Mouse (Mus musculus) adipocyte (in vitro differentiated cells): ENCODE measurements around the gene Sec14l3.
"Not testable (repeated sequence)": the region's sequence is repeated elsewhere in the genome, so short reads cannot be mapped to it uniquely, and the experiment has no call there.

Source experiments
- DNase-seq: peaks from one replicate; pipeline ENCODE4 v3.0.0-alpha.2; 2016; ENCODE audit warnings: low spot score

Sec14l3 gene

GRCm38 (mm10) chr11:4064627-4065122 is at the start of gene Sec14l3:
Gene Sec14l3 (plus strand): TSS chr11:4064841.
- no peak for DNase-seq

- not testable (repeated sequence) for DNase-seq
Observed at GRCm38 (mm10) chr11:4015796-4016195, 48.8 kb upstream of the Sec14l3 start.

- DNase-seq: not testable (repeated sequence)
Observed at GRCm38 (mm10) chr11:4022111-4022510, 42.5 kb upstream of the Sec14l3 start.

GRCm38 (mm10) chr11:4023321-4023720 is 41.3 kb upstream of the Sec14l3 start:
- DNase-seq: no peak

GRCm38 (mm10) chr11:4027066-4027465 is 37.6 kb upstream of the Sec14l3 start:
- DNase-seq: no peak

GRCm38 (mm10) chr11:4027561-4028334 is 36.9 kb upstream of the Sec14l3 start:
- no peak for DNase-seq

GRCm38 (mm10) chr11:4029343-4029742 is 35.3 kb upstream of the Sec14l3 start:
- DNase-seq: no peak

GRCm38 (mm10) chr11:4031126-4031941 is 33.3 kb upstream of the Sec14l3 start, which contains the start of gene Sec14l4:
Gene Sec14l4 (plus strand): TSS chr11:4031462.
- no peak for DNase-seq

- DNase-seq: peak; percentile 57
Observed at GRCm38 (mm10) chr11:4031961-4032360, 32.7 kb upstream of the Sec14l3 start.

GRCm38 (mm10) chr11:4033471-4033870 is 31.2 kb upstream of the Sec14l3 start:
- DNase-seq: no peak

- DNase-seq: no peak
Observed at GRCm38 (mm10) chr11:4034169-4034568, 30.5 kb upstream of the Sec14l3 start.

- no peak for DNase-seq
Observed at GRCm38 (mm10) chr11:4035116-4035892, 29.3 kb upstream of the Sec14l3 start.

GRCm38 (mm10) chr11:4035916-4036315 is 28.7 kb upstream of the Sec14l3 start:
- DNase-seq: no peak

- no peak for DNase-seq
Observed at GRCm38 (mm10) chr11:4036365-4037084, 28.1 kb upstream of the Sec14l3 start.

- no peak for DNase-seq
Observed at GRCm38 (mm10) chr11:4039951-4040350, 24.7 kb upstream of the Sec14l3 start.

- DNase-seq: no peak
Observed at GRCm38 (mm10) chr11:4041123-4041625, 23.5 kb upstream of the Sec14l3 start.

- DNase-seq: no peak
Observed at GRCm38 (mm10) chr11:4043081-4043480, 21.6 kb upstream of the Sec14l3 start.

- no peak for DNase-seq
Observed at GRCm38 (mm10) chr11:4046526-4046925, 18.1 kb upstream of the Sec14l3 start.

- DNase-seq: peak; percentile 79
Observed at GRCm38 (mm10) chr11:4047766-4048165, 16.9 kb upstream of the Sec14l3 start.

GRCm38 (mm10) chr11:4048438-4048837 is 16.2 kb upstream of the Sec14l3 start:
- DNase-seq: no peak

- peak; percentile 76 for DNase-seq
Observed at GRCm38 (mm10) chr11:4053586-4053985, 11.1 kb upstream of the Sec14l3 start.
